Comparison of ENCODE assay signal across 9 mouse cellular contexts in genomic region chr11:120571754-120572416, GRCm38 (mm10). TPM values are rescaled to one million over a fixed set of nuclear protein-coding genes. Genes with fewer than 3 reads are reported as not detected.
DNase-seq lines count a peak whose midpoint lies in the region; ATAC-seq and TF ChIP-seq lines count a peak whose summit lies in the region.
"Had no signal": no experiment of that assay in that cellular context is flagged by ENCODE, and none has a peak within 500 bp of the region (broad histone marks: within the 10 kb centered on the region; RNA-seq: fewer than 3 reads in every experiment).

No protein-coding gene starts in this region.

- H3K9me3 ChIP-seq in kidney, embryonic 15.5 days (replicated peaks): no peaks in the 10 kb centered on the region
- no peaks in the 10 kb centered on the region for H3K9me3 ChIP-seq in heart, postnatal 0 days (replicated peaks; ENCODE audit: control insufficient read depth, low read length)
- no peaks in the 10 kb centered on the region for H3K9me3 ChIP-seq in midbrain, embryonic 11.5 days (ENCODE audit: control insufficient read depth, low read length)

- no peak for TF ChIP-seq EP300 in heart, postnatal 0 days (IDR thresholded peaks at IDR 0.05; ENCODE audit: low read depth)

- DNase-seq in kidney, postnatal 14 days: no peak
- DNase-seq in heart, postnatal 0 days (ENCODE audit: low spot score): no peak
- peak; percentile 88 for DNase-seq in midbrain, embryonic 11.5 days (ENCODE audit: low spot score, missing footprints)
- DNase-seq in thymus, adult 18-20 months: no peak
- DNase-seq in left cerebral cortex, adult 9 months (ENCODE audit: low spot score in 2 of 2): no peak
- DNase-seq in layer of hippocampus, adult 9-10 months (ENCODE audit: low spot score): no peak

- 8% methylated on average over 11 of the region's 11 CpGs for WGBS in kidney, embryonic 15.5 days
- WGBS in heart, postnatal 0 days: 2% methylated on average over 11 of the region's 11 CpGs
- WGBS in midbrain, embryonic 11.5 days: 21% methylated on average over 11 of the region's 11 CpGs

- ATAC-seq in kidney, embryonic 15.5 days (replicated peaks; ENCODE audit: low FRiP score): no peak
- ATAC-seq in heart, postnatal 0 days (ENCODE audit: insufficient read depth, low read depth): no peak
- no peak for ATAC-seq in midbrain, embryonic 11.5 days (ENCODE audit: low FRiP score)

- peak overlapping the region; percentile 66 for H3K4me2 ChIP-seq in kidney, embryonic 15.5 days
- peak overlapping the region; percentile 67 for H3K4me2 ChIP-seq in heart, postnatal 0 days (ENCODE audit: low read depth, low read length)
- H3K4me2 ChIP-seq in midbrain, embryonic 11.5 days: peak overlapping the region; percentile 57

- no peak for TF ChIP-seq CTCF in bone marrow macrophage, adult 2 months (IDR thresholded peaks at IDR 0.05; ENCODE audit: low read depth, low read length)
- no peak for TF ChIP-seq CTCF in heart, postnatal 0 days (IDR thresholded peaks at IDR 0.05; ENCODE audit: low read depth)

- H3K27ac ChIP-seq in kidney, embryonic 15.5 days: peak overlapping the region; percentile 98
- peak overlapping the region; percentile 68 for H3K27ac ChIP-seq in bone marrow macrophage, adult 2 months (ENCODE audit: insufficient read depth, low read depth, low read length)
- peak overlapping the region; percentile 81 for H3K27ac ChIP-seq in heart, postnatal 0 days (ENCODE audit: low read depth)
- H3K27ac ChIP-seq in midbrain, embryonic 11.5 days (ENCODE audit: low read depth, low read length): peak overlapping the region; percentile 89; the same call in 1 of the 2 replicates

- peak overlapping the region; percentile 99 for H3K9ac ChIP-seq in kidney, embryonic 15.5 days
- H3K9ac ChIP-seq in heart, postnatal 0 days (replicated peaks; ENCODE audit: low read depth, low read length): peak overlapping the region; percentile 90
- H3K9ac ChIP-seq in midbrain, embryonic 11.5 days (ENCODE audit: low read length): peak overlapping the region; percentile 96

- no peaks in the 10 kb centered on the region for H3K27me3 ChIP-seq in kidney, embryonic 15.5 days
- no peaks in the 10 kb centered on the region for H3K27me3 ChIP-seq in heart, postnatal 0 days (ENCODE audit: control insufficient read depth, insufficient read depth, low read length)
- H3K27me3 ChIP-seq in midbrain, embryonic 11.5 days (ENCODE audit: control insufficient read depth, insufficient read depth, low read length): no peaks in the 10 kb centered on the region

- peak overlapping the region; percentile 93 for H3K4me3 ChIP-seq in kidney, embryonic 15.5 days (replicated peaks)
- peak overlapping the region; percentile 89 for H3K4me3 ChIP-seq in bone marrow macrophage, adult 2 months (ENCODE audit: insufficient read depth, low read length)
- peak overlapping the region; percentile 82 for H3K4me3 ChIP-seq in heart, postnatal 0 days (ENCODE audit: low read depth, low read length)
- peak overlapping the region; percentile 97 for H3K4me3 ChIP-seq in midbrain, embryonic 11.5 days (ENCODE audit: low read depth, low read length)

- TF ChIP-seq POLR2A in bone marrow macrophage, adult 2 months (IDR thresholded peaks at IDR 0.05; ENCODE audit: borderline replicate concordance, low read depth, low read length): no peak

- H3K36me3 ChIP-seq in kidney, embryonic 15.5 days: peaks cover 46% of the 10 kb centered on the region
- H3K36me3 ChIP-seq in heart, postnatal 0 days (replicated peaks; ENCODE audit: control insufficient read depth, insufficient read depth, low read length): peaks cover 41% of the 10 kb centered on the region
- peaks cover 23% of the 10 kb centered on the region for H3K36me3 ChIP-seq in midbrain, embryonic 11.5 days (ENCODE audit: control insufficient read depth, insufficient read depth, low read length)

- peaks cover 28% of the 10 kb centered on the region for H3K4me1 ChIP-seq in kidney, embryonic 15.5 days
- H3K4me1 ChIP-seq in bone marrow macrophage, adult 2 months (ENCODE audit: control insufficient read depth, insufficient read depth, low read length): peaks cover 17% of the 10 kb centered on the region
- H3K4me1 ChIP-seq in heart, postnatal 0 days (ENCODE audit: control insufficient read depth, insufficient read depth): peaks cover 26% of the 10 kb centered on the region
- peaks cover 12% of the 10 kb centered on the region for H3K4me1 ChIP-seq in midbrain, embryonic 11.5 days (ENCODE audit: control insufficient read depth, insufficient read depth, low read length)

RNA-seq across cellular contexts. Expression of gene P4hb, which starts 1.2 kb away (rescaled TPM):
- 718 and 736 TPM in 2 replicates for polyA plus RNA-seq in kidney, embryonic 15.5 days (2015; fragmentation: Nextera tagmentation; extraction: Ambion mirVana)
- 292 and 334 TPM in 2 replicates for polyA plus RNA-seq in bone marrow macrophage, adult 2 months (2012; ENCODE audit: insufficient read depth, insufficient read length, missing spikeins)
- total RNA-seq in heart, postnatal 0 days (2014; rRNA removed; ENCODE audit: low replicate concordance): 232 and 241 TPM in 2 replicates
- 261 and 268 TPM in 2 replicates for polyA plus RNA-seq in heart, postnatal 0 days (2015; fragmentation: Nextera tagmentation; extraction: Ambion mirVana)
- polyA plus RNA-seq in midbrain, embryonic 11.5 days (2014; fragmentation: Nextera tagmentation; extraction: Ambion mirVana): 492 and 493 TPM in 2 replicates

RNA-seq across cellular contexts. Expression of gene Arhgdia, which starts 9.5 kb away (rescaled TPM):
- polyA plus RNA-seq in kidney, embryonic 15.5 days (2015; fragmentation: Nextera tagmentation; extraction: Ambion mirVana): 588 and 644 TPM in 2 replicates
- 628 and 760 TPM in 2 replicates for polyA plus RNA-seq in bone marrow macrophage, adult 2 months (2012; ENCODE audit: insufficient read depth, insufficient read length, missing spikeins)
- total RNA-seq in heart, postnatal 0 days (2014; rRNA removed; ENCODE audit: low replicate concordance): 204 and 231 TPM in 2 replicates
- 239 and 245 TPM in 2 replicates for polyA plus RNA-seq in heart, postnatal 0 days (2015; fragmentation: Nextera tagmentation; extraction: Ambion mirVana)
- polyA plus RNA-seq in midbrain, embryonic 11.5 days (2014; fragmentation: Nextera tagmentation; extraction: Ambion mirVana): 521 and 583 TPM in 2 replicates

RNA-seq across cellular contexts. Expression of gene Ppp1r27, which starts 21.0 kb away (rescaled TPM):
- polyA plus RNA-seq in kidney, embryonic 15.5 days (2015; fragmentation: Nextera tagmentation; extraction: Ambion mirVana): 0.49 and 1.4 TPM in 2 replicates
- not detected in 2 replicates for polyA plus RNA-seq in bone marrow macrophage, adult 2 months (2012; ENCODE audit: insufficient read depth, insufficient read length, missing spikeins)
- total RNA-seq in heart, postnatal 0 days (2014; rRNA removed; ENCODE audit: low replicate concordance): not detected in 2 replicates
- polyA plus RNA-seq in heart, postnatal 0 days (2015; fragmentation: Nextera tagmentation; extraction: Ambion mirVana): 0.20 TPM in 1 of 2 replicates, not detected in the other
- not detected in 2 replicates for polyA plus RNA-seq in midbrain, embryonic 11.5 days (2014; fragmentation: Nextera tagmentation; extraction: Ambion mirVana)
- polyA plus RNA-seq: large intestine, adult 2 months had no signal

RNA-seq across cellular contexts. Expression of gene Mcrip1, which starts 22.4 kb away (rescaled TPM):
- 199 and 212 TPM in 2 replicates for polyA plus RNA-seq in kidney, embryonic 15.5 days (2015; fragmentation: Nextera tagmentation; extraction: Ambion mirVana)
- 63.5 and 64.0 TPM in 2 replicates for polyA plus RNA-seq in bone marrow macrophage, adult 2 months (2012; ENCODE audit: insufficient read depth, insufficient read length, missing spikeins)
- 66.9 and 93.5 TPM in 2 replicates for total RNA-seq in heart, postnatal 0 days (2014; rRNA removed; ENCODE audit: low replicate concordance)
- 136 and 138 TPM in 2 replicates for polyA plus RNA-seq in heart, postnatal 0 days (2015; fragmentation: Nextera tagmentation; extraction: Ambion mirVana)
- polyA plus RNA-seq in midbrain, embryonic 11.5 days (2014; fragmentation: Nextera tagmentation; extraction: Ambion mirVana): 232 and 237 TPM in 2 replicates

RNA-seq across cellular contexts. Expression of gene Alyref, which starts 26.3 kb away (rescaled TPM):
- polyA plus RNA-seq in kidney, embryonic 15.5 days (2015; fragmentation: Nextera tagmentation; extraction: Ambion mirVana): 494 TPM in 2 replicates
- 97.5 and 121 TPM in 2 replicates for polyA plus RNA-seq in bone marrow macrophage, adult 2 months (2012; ENCODE audit: insufficient read depth, insufficient read length, missing spikeins)
- 104 and 132 TPM in 2 replicates for total RNA-seq in heart, postnatal 0 days (2014; rRNA removed; ENCODE audit: low replicate concordance)
- polyA plus RNA-seq in heart, postnatal 0 days (2015; fragmentation: Nextera tagmentation; extraction: Ambion mirVana): 147 and 155 TPM in 2 replicates
- polyA plus RNA-seq in midbrain, embryonic 11.5 days (2014; fragmentation: Nextera tagmentation; extraction: Ambion mirVana): 820 and 827 TPM in 2 replicates
